Mouse (Mus musculus): Measurements from ENCODE around the gene Ankar. TPM values are rescaled to one million over a fixed set of nuclear protein-coding genes. Genes with fewer than 3 reads are reported as not detected.

Ankar gene
- polyA plus RNA-seq, 1 experiment from 2014 or later, result not detected

DNA sequence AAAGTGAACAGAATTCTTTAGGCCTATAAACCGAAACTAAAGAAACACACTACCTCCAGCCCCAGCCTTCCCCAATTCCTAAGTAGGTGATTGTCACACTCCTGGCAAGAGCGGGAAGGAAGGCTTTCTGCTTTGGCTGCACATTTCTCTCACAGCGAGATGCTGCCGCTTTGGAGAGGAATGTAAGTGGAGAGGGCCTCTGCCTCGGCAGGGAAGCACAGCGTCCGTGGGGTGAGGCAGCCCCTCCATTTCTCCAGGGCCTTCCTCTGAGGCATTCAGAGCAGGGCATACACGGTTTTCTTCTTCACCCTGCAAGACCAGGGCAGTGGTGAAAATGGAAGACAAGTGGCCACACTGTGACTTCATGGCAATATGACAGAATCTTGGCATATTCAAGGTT lies 22.3 kb upstream of the Ankar start:
- DNase-seq (ENCODE audit: low spot score), result no peak
- H3K9me3 ChIP-seq (replicated peaks), result no peaks in the 10 kb centered on the region
- no peak overlapping the region for H3K27ac ChIP-seq (replicated peaks)
- no peaks in the 10 kb centered on the region for H3K27me3 ChIP-seq (ENCODE audit: low read depth, poor library complexity, severe bottlenecking)
- WGBS, result 50% methylated on average over 8 of the region's 8 CpGs
- no peak overlapping the region for H3K4me3 ChIP-seq
- H3K4me1 ChIP-seq, result peaks cover 15% of the 10 kb centered on the region
- 0 out of 2 replicates have a peak, but pooled peaks cover 11% of the 10 kb centered on the region for H3K36me3 ChIP-seq

DNA sequence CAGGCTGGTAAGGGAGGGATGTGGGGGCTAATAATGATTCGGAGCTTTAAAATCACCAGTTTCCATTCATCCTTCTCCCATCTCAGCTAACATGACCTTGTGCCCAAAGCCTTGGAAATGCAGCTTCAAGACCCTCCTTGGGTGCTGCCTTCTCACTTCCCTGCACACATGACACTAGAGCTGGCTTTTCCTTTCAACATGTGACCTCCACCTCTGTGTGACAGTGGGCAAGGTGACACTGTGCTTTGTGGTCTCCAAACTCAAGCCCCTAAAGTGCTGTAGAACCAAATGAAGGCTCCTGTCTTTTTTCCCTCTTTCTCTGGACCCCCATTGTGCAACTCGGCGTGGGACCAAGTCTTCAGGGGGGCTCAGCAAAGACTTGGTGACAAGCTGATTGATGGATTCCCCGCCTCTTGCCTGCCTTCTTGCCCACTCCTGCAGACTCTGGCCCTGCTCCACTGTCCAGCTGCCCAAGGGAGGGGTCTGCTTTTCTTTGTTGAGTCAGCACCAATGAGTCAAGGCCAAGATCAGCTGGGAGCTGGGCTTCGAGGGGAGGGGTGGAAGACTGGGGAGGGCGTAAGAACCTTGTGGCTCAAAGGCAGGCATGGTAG lies 19.8 kb upstream of the Ankar start:
- DNase-seq (ENCODE audit: low spot score), result no peak
- peak overlapping the region; percentile 55 for H3K27ac ChIP-seq (replicated peaks)

DNA sequence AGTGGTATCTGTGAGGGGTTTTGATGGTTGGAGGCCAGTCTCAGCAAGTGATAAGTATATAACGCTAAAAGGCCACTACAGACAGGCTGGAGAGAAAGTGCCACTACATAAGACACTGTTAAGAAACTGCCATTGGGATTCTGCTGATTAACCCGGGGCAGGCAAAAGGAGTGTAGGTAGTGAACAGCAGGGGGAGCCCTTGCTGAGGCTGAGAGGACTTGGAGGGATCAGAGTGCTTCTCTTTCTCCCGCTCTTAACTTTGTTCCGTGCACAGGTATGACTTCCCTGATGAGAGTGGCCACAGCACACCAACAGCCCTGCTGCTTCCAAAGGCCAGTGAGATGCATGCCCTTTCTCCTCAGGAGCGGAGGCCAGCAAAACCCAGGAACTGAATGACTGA lies 18.5 kb upstream of the Ankar start:
- Histone ChIP-seq H3K27me3 (ENCODE audit: low read depth, poor library complexity, severe bottlenecking) (no peaks in the 10 kb centered on the region), H3K9me3 (replicated peaks) (no peaks in the 10 kb centered on the region), H3K27ac (replicated peaks) (no peak overlapping the region), H3K36me3 (peaks cover 39% of the 10 kb centered on the region), H3K4me3 (no peak overlapping the region), H3K4me1 (peaks cover 15% of the 10 kb centered on the region)
- WGBS, result 24% methylated on average over 5 of the region's 5 CpGs
- DNase-seq (ENCODE audit: low spot score), result peak; percentile 76

More for the DNA sequence above, 19.8 kb upstream of the Ankar start:
- WGBS, result 59% methylated on average over 6 of the region's 6 CpGs
- Histone ChIP-seq H3K9me3 (replicated peaks) (no peaks in the 10 kb centered on the region), H3K27me3 (ENCODE audit: low read depth, poor library complexity, severe bottlenecking) (no peaks in the 10 kb centered on the region), H3K4me1 (peaks cover 15% of the 10 kb centered on the region), H3K36me3 (peaks cover 25% of the 10 kb centered on the region), H3K4me3 (no peak overlapping the region)

DNA sequence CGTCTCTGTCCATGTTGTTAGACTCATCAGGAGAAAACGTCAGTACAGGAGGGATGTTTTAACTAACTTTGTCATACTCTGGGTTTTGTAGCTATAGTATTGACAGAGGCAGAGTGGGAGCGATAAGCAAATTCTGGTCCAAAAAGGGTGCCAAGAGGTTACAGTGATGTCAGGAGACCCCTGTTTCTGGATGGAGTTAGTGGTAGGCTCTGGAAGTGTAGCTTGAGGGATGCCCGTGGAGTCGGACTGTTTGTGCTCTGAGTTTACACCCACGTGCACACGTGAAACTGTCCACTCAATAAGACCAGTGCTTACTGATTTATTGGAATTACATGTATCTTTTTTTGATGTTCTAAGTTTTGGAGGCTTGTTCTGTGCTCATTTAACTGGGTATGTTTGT lies 17.2 kb upstream of the Ankar start:
- H3K9me3 ChIP-seq (replicated peaks), result no peaks in the 10 kb centered on the region
- no peak overlapping the region for H3K4me3 ChIP-seq
- 93% methylated on average over 7 of the region's 7 CpGs for WGBS
- H3K36me3 ChIP-seq, result peaks cover 52% of the 10 kb centered on the region
- no peaks in the 10 kb centered on the region for H3K27me3 ChIP-seq (ENCODE audit: low read depth, poor library complexity, severe bottlenecking)
- H3K4me1 ChIP-seq, result peaks cover 20% of the 10 kb centered on the region
- DNase-seq (ENCODE audit: low spot score), result no peak
- H3K27ac ChIP-seq (replicated peaks), result no peak overlapping the region

DNA sequence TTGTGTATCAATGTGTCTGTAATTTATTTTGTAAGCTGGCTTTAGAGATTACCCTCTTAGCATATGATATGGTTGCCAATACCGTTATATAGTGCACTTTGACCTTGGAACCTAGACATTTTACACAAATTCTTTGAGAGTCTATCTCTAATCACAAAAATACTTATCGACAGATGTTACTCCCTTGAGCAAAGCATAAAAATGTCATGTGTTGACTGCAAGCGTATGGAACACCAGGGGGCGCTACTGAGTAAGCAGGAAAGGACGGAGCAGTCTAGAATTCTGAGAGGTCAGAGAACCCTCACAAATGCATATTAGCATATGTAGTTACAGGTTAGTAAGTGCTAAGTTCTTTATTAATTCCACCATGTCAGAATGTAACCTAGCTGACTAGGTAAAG lies 16.5 kb upstream of the Ankar start:
- H3K27ac ChIP-seq (replicated peaks), result no peak overlapping the region
- H3K4me3 ChIP-seq, result no peak overlapping the region
- H3K36me3 ChIP-seq, result peaks cover 55% of the 10 kb centered on the region
- 16% methylated on average over 5 of the region's 5 CpGs for WGBS
- peak; percentile 80 for DNase-seq (ENCODE audit: low spot score)
- H3K27me3 ChIP-seq (ENCODE audit: low read depth, poor library complexity, severe bottlenecking), result no peaks in the 10 kb centered on the region
- H3K4me1 ChIP-seq, result peaks cover 26% of the 10 kb centered on the region
- H3K9me3 ChIP-seq (replicated peaks), result no peaks in the 10 kb centered on the region

DNA sequence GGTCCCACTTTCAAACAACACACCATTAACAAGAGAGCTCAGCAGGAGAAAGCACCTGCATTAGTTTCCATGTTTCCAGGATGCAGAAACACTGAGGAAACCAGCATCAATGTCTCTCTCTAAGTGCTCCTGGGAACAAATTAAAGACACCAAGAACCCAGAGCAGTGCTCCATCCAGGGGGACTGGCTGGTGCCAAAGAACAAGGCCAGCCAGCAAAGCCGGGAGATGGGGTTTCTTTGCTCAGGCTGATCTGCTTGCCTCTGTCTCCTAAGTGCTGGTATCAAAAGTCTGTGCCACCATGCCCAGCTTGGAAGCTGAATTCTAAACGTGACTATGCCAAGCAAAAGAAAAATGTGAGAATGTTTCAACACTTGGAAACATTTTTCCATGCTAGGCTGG lies 16.0 kb upstream of the Ankar start:
- DNase-seq (ENCODE audit: low spot score), result no peak
- H3K36me3 ChIP-seq, result peaks cover 51% of the 10 kb centered on the region
- 45% methylated on average over 2 of the region's 2 CpGs for WGBS
- no peaks in the 10 kb centered on the region for H3K27me3 ChIP-seq (ENCODE audit: low read depth, poor library complexity, severe bottlenecking)
- H3K4me3 ChIP-seq, result no peak overlapping the region
- H3K4me1 ChIP-seq, result peaks cover 26% of the 10 kb centered on the region
- no peaks in the 10 kb centered on the region for H3K9me3 ChIP-seq (replicated peaks)
- H3K27ac ChIP-seq (replicated peaks), result no peak overlapping the region

DNA sequence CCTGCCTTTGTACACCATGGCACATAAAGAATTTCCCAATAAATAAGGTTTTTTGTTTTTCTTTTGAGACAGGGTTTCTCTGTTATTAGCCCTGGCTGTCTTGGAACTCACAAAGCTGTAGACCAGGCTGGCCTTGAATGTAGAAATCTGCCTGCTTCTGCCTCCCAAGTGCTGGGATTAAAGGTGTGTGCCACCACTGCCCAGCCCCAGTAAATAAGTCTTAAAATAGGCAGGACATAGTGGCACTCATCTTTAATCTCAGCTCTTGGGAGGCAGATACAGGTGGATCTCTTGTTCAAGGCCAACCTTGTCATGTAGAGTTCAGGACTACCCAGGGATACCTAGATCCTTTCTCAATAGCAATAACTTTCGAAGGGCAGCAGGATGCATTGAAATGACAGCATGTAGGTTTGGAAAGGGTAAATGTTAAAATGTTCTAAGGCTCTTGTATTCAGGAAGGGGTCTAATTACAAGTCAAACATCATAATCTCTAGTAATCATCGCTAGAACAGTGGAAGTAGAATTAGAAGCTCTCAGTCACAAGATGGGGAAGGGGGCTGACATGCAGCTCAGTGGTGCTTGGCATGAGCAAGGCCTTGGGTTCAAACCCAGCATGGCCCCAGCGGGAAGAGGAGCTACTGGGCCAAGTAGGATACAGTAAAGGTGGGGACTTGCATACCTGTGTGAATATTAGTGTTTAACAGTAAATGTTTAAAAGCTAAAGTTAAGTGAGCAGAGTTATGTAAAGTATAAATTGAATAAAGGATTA lies 15.4 kb upstream of the Ankar start:
- DNase-seq (ENCODE audit: low spot score), result no peak
- 78% methylated on average over 3 of the region's 3 CpGs for WGBS
- H3K4me1 ChIP-seq, result peaks cover 23% of the 10 kb centered on the region
- H3K27me3 ChIP-seq (ENCODE audit: low read depth, poor library complexity, severe bottlenecking), result no peaks in the 10 kb centered on the region
- no peak overlapping the region for H3K4me3 ChIP-seq
- no peaks in the 10 kb centered on the region for H3K9me3 ChIP-seq (replicated peaks)
- H3K36me3 ChIP-seq, result peaks cover 47% of the 10 kb centered on the region
- H3K27ac ChIP-seq (replicated peaks), result no peak overlapping the region

DNA sequence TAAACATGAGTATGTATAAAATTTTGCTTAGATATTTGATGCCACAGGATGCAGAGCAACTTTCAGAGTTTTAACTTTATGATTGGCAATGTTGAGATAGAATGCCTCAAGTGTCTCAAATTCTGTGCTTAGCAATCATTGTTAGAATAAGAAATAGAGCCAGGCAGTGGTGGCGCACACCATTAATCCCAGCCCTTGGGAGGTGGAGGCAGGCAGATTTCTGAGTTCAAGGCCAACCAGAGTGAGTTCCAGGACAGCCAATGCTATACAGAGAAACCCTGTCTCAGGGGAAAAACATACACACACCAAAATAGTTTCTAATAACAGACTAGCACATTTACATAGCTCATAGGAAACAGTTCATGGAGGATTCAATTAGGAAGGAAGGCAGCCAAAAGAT lies 14.7 kb upstream of the Ankar start:
- Histone ChIP-seq H3K36me3 (peaks cover 46% of the 10 kb centered on the region), H3K27ac (replicated peaks) (no peak overlapping the region), H3K27me3 (ENCODE audit: low read depth, poor library complexity, severe bottlenecking) (no peaks in the 10 kb centered on the region), H3K4me1 (peaks cover 19% of the 10 kb centered on the region), H3K4me3 (no peak overlapping the region), H3K9me3 (replicated peaks) (no peaks in the 10 kb centered on the region)
- 95% methylated on average over 1 of the region's 1 CpGs for WGBS
- no peak for DNase-seq (ENCODE audit: low spot score)

DNA sequence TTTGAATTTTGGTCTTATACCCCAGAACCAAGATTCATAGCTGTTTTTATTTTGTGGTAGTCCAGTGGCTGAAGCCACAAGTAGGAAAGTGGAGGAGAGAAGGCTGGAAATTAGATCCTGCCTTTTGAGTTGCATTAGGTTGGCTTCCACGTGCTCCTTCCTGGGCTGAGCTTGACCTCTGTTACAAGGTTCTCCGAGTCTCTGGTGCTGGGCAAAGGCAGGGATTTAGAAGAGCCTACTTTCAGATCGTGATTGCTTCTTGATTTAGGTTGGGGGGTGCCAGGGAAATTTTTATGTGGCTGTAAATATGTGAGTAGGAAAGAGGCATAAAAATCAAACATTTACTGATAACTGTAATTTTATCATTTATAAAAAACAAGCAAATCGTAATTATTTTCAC lies 14.2 kb upstream of the Ankar start:
- Histone ChIP-seq H3K27me3 (ENCODE audit: low read depth, poor library complexity, severe bottlenecking) (no peaks in the 10 kb centered on the region), H3K4me1 (peaks cover 17% of the 10 kb centered on the region), H3K27ac (replicated peaks) (no peak overlapping the region), H3K36me3 (peaks cover 46% of the 10 kb centered on the region), H3K4me3 (no peak overlapping the region), H3K9me3 (replicated peaks) (no peaks in the 10 kb centered on the region)
- 80% methylated on average over 4 of the region's 4 CpGs for WGBS
- no peak for DNase-seq (ENCODE audit: low spot score)

DNA sequence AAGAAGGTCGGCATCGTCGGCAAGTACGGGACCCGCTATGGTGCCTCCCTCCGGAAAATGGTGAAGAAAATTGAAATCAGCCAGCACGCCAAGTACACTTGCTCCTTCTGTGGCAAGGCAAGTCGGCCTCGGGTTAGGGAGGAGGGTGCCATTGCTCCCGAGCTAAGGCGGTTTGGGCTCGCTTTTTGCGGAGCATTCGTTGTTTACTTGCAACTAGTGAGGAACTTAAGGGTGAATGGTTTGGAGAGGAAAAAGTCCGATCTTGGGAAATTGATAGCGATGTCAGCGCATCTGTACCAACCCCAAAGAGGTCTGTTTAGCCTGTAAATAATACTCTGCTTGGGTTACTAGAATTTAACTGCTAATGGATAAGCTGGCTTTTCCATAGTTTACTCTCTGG lies 11.3 kb upstream of the Ankar start:
- peaks cover 17% of the 10 kb centered on the region for H3K4me1 ChIP-seq
- no peak for DNase-seq (ENCODE audit: low spot score)
- peak overlapping the region; percentile 94 for H3K27ac ChIP-seq (replicated peaks)
- peaks cover 46% of the 10 kb centered on the region for H3K36me3 ChIP-seq
- peak overlapping the region; percentile 88 for H3K4me3 ChIP-seq
- H3K27me3 ChIP-seq (ENCODE audit: low read depth, poor library complexity, severe bottlenecking), result no peaks in the 10 kb centered on the region
- 1% methylated on average over 17 of the region's 17 CpGs for WGBS
- H3K9me3 ChIP-seq (replicated peaks), result no peaks in the 10 kb centered on the region

DNA sequence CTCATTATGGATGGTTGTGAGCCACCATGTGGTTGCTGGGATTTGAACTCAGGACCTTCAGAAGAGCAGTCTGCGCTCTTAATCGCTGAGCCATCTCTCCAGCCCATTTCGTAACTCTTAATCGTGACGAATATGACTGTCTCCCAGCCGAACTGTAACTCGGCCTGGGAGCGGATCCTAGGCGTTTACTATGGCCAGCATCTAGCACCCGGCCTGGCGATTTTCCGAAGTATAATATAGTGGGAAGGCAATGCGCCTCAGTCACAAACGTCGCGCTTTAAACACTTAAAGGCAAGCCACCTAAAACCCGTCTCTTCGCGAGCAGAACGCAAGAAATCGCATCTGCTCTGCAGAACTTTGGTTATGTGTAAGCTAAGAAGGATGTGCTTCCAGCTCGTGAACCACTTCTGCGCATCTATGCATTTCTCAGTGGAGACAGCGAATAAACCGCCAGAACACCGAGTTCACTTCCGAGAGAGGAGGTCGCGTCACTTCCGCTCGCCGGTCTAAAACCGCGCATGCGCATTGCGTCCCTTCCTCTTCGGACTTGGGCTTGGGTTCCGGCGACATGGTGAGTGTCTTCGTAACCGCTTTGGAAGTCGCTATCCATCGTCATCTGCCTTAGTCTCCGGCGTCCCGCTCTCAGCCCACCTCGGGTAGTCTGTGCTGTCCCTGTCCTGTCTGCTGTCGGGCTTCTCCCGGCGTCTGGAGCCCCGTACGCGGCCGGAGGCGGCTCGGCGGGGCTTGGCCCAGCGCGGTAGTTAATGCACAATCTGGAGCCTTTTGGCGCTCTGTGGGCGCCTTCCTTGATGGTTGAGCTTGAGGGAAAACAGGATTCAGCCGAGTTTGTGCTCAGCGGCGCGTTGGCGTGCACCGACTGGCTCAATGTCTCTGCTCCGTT lies 10.6 kb upstream of the Ankar start, which contains the start of gene Rpl37a:
Gene Rpl37a, plus strand, starts transcription at position 538 of the 901 bp plus-strand sequence.
- Histone ChIP-seq H3K4me3 (peak within 1 kb of the TSS; percentile 88), H3K9me3 (replicated peaks) (no peaks in the 10 kb centered on the region)
- 2% methylated on average over 68 of the region's 68 CpGs for WGBS

DNA sequence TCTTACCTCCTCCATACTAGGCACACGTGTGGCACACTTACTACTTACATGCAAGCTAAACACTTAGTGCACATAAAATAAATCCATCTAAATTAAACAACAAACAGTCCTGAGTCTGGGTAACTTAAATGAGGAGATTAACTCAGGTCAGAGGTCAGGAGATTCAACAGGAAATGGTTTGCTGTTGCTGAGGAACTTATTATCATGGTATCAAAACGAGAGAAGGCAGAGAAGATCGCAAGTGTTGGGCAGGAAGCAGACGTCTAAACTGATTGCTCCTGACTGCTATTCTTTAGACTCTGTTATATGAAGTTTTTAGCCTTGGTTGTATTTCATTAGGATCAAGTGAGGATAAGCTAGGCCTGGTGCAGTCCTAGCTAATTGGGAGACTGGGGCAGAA lies 7.1 kb upstream of the Ankar start:
- H3K4me3 ChIP-seq, result no peak overlapping the region
- DNase-seq (ENCODE audit: low spot score), result no peak
- no peaks in the 10 kb centered on the region for H3K27me3 ChIP-seq (ENCODE audit: low read depth, poor library complexity, severe bottlenecking)
- H3K4me1 ChIP-seq, result peaks cover 9% of the 10 kb centered on the region
- H3K9me3 ChIP-seq (replicated peaks), result no peaks in the 10 kb centered on the region
- no peak overlapping the region for H3K27ac ChIP-seq (replicated peaks)
- WGBS, result 78% methylated on average over 4 of the region's 4 CpGs
- peaks cover 5% of the 10 kb centered on the region for H3K36me3 ChIP-seq

More for the DNA sequence above, 10.6 kb upstream of the Ankar start, which contains the start of gene Rpl37a:
- Histone ChIP-seq H3K27ac (replicated peaks) (peak within 1 kb of the TSS; percentile 94), H3K36me3 (peaks cover 40% of the 10 kb centered on the region), H3K27me3 (ENCODE audit: low read depth, poor library complexity, severe bottlenecking) (no peaks in the 10 kb centered on the region), H3K4me1 (peaks cover 17% of the 10 kb centered on the region)
- DNase-seq (ENCODE audit: low spot score), result peak; percentile 96
